Mouse (Mus musculus) neural tube, embryonic 12.5 days (tissue): Measurements from ENCODE around the gene Sult2a5. TPM values are rescaled to one million over a fixed set of nuclear protein-coding genes. Genes with fewer than 3 reads are reported as not detected.

Source experiments
- ATAC-seq: fragments of 200-750 bp; cut with Nextera tagmentation; 2 replicates; pipeline ENCODE4 v1.8.0; 2017; ENCODE audit warnings: low read depth, mild to moderate bottlenecking, moderate TSS enrichment, moderate library complexity; ENCODE audit not compliant: low FRiP score
- H3K27ac ChIP-seq: fragments of 300-500 bp; sonication (generic); 2 replicates; pipeline ENCODE4 v1.5.1; 2016
- H3K27me3 ChIP-seq: fragments of 300-500 bp; sonication (generic); replicated peaks from 2 replicates; pipeline ENCODE4 v1.6.1; 2016; ENCODE audit warnings: mild to moderate bottlenecking
- H3K36me3 ChIP-seq: fragments of 300-500 bp; sonication (generic); 2 replicates; pipeline ENCODE4 v1.6.1; 2016; ENCODE audit warnings: mild to moderate bottlenecking
- H3K4me1 ChIP-seq: fragments of 300-500 bp; sonication (generic); 2 replicates; pipeline ENCODE4 v1.6.1; 2016
- H3K4me2 ChIP-seq: fragments of 300-500 bp; sonication (generic); replicated peaks from 2 replicates; pipeline ENCODE4 v1.6.1; 2016; ENCODE audit warnings: mild to moderate bottlenecking
- H3K4me3 ChIP-seq: fragments of 300-500 bp; sonication (generic); 2 replicates; pipeline ENCODE4 v1.5.1; 2016
- H3K9ac ChIP-seq: fragments of 300-500 bp; sonication (generic); 2 replicates; pipeline ENCODE4 v1.6.1; 2016; ENCODE audit warnings: mild to moderate bottlenecking
- H3K9me3 ChIP-seq: fragments of 300-500 bp; sonication (generic); 2 replicates; pipeline ENCODE4 v1.6.1; 2016; ENCODE audit warnings: mild to moderate bottlenecking
- polyA plus RNA-seq: library from polyadenylated mRNA; unstranded; fragments of >200 nt; fragmentation: Nextera tagmentation; extraction: Ambion mirVana; gene quantifications from 2 replicates; pipeline ENCODE4 v1.2.1, GENCODE M21; 2016

Sult2a5 gene
- not detected in 2 replicates for polyA plus RNA-seq

- no peaks in the 10 kb centered on the region for H3K27me3 ChIP-seq
- H3K4me2 ChIP-seq = no peak within 1 kb of the TSS
- ATAC-seq = no peak
- H3K9ac ChIP-seq = no peak within 1 kb of the TSS
- H3K4me3 ChIP-seq = no peak within 1 kb of the TSS
- H3K9me3 ChIP-seq = 0 out of 2 replicates have a peak, but pooled peaks cover 6% of the 10 kb centered on the region
- no peaks in the 10 kb centered on the region for H3K36me3 ChIP-seq
- no peak within 1 kb of the TSS for H3K27ac ChIP-seq
- H3K4me1 ChIP-seq = no peaks in the 10 kb centered on the region
Measured at GRCm38 (mm10) chr7:13623667-13624066, at the start of gene Sult2a5. Gene Sult2a5, plus strand, starts transcription at chr7:13623967.

Other genes with a start within 250 kb of the Sult2a5 start
- gene Cabp5, start 225.8 kb upstream of the Sult2a5 start, polyA plus RNA-seq = not detected in 2 replicates
- not detected in 2 replicates for gene Bsph1, start 173.1 kb upstream of the Sult2a5 start, polyA plus RNA-seq
- not detected in 2 replicates for gene Bsph2, start 52.9 kb upstream of the Sult2a5 start, polyA plus RNA-seq
- not detected in 2 replicates for gene Sult2a2, start 109.5 kb downstream of the Sult2a5 start, polyA plus RNA-seq
- not detected in 2 replicates for gene Sult2a1, start 213.4 kb downstream of the Sult2a5 start, polyA plus RNA-seq